Mouse (Mus musculus) kidney, adult 9 months (tissue): ENCODE results near the gene Rassf2.

ENCODE experiments used
- DNase-seq: peaks from one replicate; pipeline ENCODE4 v3.0.0; 2022

Rassf2 gene

DNA sequence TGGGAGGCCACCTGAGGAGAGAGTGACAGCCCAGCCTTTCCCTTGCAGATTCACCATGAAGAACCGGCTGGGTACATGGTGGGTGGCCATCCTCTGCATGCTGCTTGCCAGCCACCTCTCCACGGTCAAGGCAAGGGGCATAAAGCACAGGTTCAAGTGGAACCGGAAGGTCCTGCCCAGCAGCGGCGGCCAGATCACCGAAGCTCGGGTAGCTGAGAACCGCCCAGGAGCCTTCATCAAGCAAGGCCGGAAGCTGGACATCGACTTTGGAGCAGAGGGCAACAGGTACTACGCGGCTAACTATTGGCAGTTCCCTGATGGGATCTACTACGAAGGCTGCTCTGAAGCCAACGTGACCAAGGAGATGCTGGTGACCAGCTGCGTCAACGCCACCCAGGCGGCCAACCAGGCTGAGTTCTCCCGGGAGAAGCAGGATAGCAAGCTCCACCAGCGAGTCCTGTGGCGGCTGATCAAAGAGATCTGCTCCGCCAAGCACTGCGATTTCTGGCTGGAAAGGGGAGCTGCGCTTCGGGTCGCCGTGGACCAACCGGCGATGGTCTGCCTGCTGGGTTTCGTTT lies 77.0 kb downstream of the Rassf2 start:
- peak; percentile 59 for DNase-seq

DNA sequence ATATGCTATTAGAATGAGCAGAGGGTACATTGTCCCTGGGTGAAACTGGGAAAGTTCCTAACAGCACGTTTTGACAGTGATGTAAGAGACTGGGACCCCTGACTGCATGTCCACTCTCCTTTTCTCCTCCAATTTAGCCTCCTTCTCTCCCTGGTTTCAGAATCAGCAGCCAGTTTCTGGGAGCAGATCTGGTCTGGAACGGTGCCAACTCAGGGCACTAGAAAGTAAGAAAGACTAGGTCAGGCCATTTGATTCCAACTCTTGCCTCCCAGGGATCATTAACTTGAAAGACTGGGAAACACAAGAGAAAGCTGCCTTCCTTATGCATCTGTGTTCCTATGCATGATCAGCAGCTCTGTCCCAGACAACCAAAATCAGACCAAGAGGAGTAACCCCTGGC lies 77.6 kb downstream of the Rassf2 start:
- no peak for DNase-seq

DNA sequence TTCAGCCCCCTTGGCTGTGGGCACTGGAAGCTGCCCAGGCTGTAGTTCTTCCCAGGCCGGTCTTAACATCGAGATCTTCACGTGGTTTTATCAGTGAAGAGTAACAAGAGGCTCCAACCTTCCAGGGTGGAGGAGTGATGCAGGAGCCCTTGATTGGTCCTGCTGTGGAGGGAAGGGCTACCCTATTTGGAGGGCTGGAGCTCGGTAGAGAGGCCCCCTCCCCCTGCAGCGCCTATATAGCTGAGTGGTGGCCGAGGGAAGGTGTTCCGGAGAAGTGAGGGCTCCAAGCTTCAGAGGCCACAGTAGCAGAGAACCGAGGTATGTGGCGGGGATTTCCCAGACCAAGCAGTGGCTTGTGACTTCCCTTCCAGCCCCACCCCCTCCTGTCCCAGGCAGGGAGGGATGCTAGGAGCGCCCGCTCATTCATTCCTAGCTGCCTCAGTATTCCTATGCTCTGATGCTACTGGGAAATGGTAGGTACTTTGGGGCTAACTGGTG lies 79.4 kb downstream of the Rassf2 start, which contains the start of gene Prnd:
Prnd (plus strand) TSS at position 264 of the 498 bp plus-strand sequence.
- no peak for DNase-seq

DNA sequence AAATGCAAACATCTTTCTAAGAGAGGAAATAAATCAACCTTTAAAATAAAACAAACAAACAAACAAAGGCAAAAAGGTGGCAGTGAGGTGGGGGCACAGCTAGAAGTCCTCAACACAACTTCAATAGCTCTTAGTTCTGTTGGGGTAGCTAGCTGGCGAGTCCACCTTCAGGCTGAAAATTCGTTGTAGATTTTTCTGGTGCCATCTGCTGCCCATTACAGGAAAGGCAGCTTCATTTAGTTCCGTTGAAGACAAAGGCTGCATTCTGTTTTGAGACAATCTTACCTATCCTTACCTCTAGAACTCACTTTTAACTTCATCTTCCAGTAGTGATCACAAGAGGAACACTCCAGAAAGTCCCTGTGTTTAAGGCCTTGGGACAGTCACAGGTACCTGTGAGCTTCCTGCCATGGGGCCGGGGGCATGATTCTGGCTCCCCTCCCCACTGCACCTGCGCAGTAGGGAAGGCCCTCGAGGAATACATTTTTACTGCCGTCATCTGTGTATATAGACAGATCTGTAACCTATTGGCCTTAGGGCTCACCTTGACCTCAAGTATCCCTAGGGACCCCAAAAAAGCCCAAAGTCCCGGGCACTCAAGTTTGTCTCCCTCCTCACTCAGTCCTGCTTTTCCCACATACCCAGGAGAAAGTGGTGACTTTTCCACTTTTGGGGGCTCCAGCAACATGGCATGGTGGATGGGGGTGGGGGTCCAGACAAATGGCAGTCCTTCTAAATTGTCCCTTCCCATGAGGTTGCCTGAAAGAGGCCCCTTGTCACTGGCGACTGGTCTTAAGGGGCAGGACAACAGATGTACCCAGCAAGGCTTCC lies 80.1 kb downstream of the Rassf2 start:
- peak; percentile 66 for DNase-seq

DNA sequence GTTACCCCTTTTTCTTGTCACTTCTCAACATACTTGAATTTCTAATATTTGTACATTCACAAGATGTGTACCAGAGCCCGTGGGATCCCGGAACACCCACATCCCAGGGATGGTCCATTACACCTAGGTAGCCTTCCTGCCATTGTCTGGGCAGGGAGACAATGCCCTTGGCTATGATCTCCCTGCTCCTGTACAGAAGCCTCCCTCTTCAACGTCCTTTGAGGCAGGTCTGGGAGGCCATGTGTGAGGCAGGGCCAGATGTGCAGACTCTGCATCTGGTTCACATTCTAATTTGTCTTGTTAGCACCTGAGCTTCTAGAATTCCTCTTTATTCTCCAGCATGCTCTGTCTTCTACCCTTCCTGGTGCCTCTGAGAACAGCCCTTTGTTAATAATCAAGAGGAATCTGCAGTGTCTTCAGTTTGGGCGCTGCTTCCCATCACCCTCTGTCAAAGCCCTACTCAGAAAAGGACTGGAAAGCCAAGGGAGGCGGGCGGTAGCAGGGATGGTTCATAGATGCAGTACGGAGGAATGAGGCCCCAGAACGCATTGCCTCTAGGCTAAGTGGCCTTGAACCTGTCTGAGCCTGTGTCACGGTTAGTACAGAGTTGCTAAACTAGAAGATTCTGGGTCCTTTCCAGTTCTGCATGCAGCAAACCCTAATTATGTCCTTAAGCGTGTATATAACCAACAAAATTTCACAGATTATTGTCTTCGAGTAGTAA lies 81.0 kb downstream of the Rassf2 start:
- DNase-seq: no peak

DNA sequence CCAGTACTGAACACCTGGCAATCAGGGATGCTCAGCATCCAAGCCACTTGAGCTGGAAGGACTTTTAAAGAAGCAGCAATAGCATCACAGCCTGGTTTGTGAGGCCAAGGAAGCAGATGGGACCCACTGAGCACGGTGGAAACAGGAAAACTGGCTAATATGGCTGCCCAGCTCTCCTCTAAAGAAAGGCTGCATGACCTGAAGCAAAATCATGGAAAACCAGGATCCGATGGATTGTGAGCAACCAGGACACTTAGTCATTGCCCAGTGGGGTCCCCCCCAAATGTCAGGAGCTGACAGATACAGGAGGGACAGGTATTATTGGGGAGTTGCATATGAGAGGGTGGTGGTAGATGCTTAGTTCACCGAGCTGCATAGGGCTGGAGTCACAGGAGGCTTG lies 81.9 kb downstream of the Rassf2 start:
- no peak for DNase-seq

DNA sequence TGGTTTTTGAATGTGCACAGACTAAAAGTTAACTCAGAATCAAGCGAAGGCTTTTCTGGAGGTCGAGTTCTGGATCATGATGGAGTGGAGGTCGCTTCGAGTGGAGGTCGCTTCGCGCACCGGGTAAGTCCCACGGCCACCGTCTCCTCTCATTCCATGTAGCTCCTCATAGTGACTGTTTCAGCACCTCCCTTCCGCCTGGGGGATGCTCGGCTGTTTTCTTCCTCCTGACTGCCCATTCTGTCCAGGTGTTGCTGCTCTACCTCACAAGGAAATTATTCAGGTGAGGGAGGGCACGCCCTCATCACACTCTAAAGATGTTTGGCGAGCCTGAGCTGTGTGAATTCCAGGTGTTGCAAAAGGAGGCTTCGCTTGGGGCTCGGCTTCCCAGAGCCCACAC lies 83.7 kb downstream of the Rassf2 start:
- DNase-seq: no peak

DNA sequence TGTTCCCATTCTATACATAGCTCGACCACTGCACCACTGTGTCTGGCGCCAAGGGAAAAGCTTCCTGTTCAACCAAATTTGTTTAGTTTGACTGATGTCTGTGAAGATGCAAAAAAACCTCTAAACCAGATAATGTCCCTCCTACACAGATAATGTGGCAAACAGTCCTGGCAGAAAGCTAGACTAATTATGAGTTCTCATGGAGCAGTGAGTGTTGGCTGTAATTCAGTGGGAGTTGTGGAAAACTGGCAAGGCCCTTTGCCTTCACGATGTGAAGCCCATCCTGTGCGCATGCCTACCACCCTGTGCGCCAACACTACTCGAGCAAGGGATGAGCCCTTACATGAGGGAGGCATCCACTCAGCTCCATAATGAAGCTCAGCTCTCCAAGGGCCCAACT lies 84.3 kb downstream of the Rassf2 start:
- no peak for DNase-seq

DNA sequence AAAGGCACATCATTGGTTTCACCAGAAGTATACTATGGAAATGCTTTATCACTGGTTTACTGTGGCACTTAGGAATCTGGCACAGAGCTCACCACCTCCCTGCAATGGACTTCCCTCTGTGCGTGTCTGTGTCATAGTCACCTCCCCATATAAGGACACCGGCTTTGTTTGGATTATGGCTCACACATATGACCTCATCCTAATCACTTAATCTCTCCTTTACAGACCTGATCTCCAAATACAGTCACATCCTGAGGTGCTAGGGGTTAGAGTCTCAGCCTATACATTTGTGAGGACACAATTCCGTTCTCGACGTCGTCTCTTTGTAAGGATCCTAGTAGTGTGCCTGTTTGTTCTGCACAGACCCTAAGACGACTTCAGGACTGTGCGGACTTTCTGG lies 84.8 kb downstream of the Rassf2 start:
- no peak for DNase-seq

DNA sequence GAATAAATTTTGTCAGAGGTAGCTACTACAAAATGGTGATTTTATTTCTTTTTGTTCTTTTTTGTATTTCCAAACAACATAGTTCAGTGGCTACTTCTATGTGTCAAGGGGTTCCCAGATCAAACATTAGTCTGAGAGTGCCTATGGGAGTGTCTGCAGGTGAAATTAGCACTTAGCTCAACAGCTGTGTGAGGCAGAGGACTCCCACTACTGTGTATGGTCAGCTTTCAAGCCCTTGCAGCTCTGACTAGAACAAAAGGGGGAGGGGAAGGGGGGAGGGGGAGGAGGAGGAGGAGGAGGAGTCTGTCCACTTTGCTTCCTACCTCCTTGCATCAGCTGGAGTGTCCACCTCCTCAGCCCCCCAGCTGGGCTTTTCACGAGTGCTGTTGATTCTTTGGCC lies 85.7 kb downstream of the Rassf2 start:
- no peak for DNase-seq

DNA sequence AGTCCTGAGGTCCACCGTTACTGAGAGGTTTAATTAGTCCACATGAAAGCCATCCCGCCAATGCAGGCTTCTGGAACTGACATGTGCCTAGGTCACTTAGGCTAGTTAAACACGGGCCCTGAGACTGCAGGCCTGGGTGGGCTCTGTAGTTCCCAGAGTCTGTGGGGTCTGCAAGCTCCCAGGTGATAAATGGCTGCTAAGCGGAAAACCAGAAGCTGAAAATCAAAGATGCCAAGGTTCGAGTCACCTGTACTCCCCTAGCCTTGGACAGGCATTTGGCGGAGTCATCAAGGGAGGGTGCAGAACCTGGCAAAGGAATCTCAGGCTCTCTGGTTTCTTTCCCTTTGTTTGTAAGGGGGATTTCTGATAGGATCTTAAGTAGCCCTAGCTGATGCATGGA lies 88.6 kb downstream of the Rassf2 start:
- DNase-seq: no peak

DNA sequence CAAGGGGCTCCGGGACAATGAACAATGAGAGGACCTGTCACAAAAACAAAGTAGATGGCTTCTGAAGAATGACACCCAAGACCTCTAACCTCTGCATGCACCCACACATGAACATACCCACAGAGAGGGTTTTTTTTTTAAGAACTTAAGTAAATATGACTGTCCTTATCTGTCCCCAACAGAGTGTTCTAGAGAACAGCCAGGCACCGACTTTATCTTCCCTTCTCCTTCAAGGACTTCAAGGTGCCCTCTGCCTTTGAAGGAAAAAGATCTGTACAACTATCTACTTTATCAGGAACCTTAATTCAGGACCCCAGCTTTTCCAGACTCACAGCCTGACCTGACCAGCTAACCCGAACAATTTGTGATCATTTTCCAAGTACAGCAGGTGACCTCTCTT lies 89.6 kb downstream of the Rassf2 start:
- DNase-seq: no peak
